Mouse (Mus musculus): ENCODE measurements around the gene Scn3a. TPM values are rescaled to one million over a fixed set of nuclear protein-coding genes. Genes with fewer than 3 reads are reported as not detected.

The Scn3a gene
- polyA plus RNA-seq, 1 experiment from 2014 or later = 0.46 TPM

DNA sequence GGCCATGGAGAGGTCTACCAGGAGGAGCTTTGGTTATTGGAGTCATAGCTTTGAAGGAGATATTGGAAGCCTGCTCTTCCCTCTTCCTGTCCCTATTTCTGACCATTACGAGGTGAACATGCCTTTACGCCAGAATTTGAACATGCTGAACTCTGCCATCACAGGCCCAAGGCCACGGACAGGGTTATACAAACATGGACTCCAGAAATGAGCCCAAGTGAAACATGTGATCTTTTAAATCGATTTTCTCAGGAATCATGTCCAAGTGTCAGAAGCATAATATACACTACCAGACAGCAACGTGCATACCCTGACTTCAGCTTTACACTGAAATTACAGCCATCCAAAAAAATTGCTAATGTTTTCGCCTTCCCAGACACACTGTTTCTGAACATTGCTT, 18.8 kb downstream of the Scn3a start:
- Histone ChIP-seq H3K27me3 (ENCODE audit: insufficient read depth, poor library complexity, severe bottlenecking) (0 out of 2 replicates have a peak, but pooled peaks cover 4% of the 10 kb centered on the region), H3K4me3 (no peak overlapping the region), H3K9me3 (no peaks in the 10 kb centered on the region), H3K36me3 (no peaks in the 10 kb centered on the region), H3K4me1 (0 out of 2 replicates have a peak, but pooled peaks cover 4% of the 10 kb centered on the region), H3K27ac (no peak overlapping the region)
- 83% methylated on average over 6 of the region's 6 CpGs for WGBS
- DNase-seq (ENCODE audit: low spot score) = no peak

DNA sequence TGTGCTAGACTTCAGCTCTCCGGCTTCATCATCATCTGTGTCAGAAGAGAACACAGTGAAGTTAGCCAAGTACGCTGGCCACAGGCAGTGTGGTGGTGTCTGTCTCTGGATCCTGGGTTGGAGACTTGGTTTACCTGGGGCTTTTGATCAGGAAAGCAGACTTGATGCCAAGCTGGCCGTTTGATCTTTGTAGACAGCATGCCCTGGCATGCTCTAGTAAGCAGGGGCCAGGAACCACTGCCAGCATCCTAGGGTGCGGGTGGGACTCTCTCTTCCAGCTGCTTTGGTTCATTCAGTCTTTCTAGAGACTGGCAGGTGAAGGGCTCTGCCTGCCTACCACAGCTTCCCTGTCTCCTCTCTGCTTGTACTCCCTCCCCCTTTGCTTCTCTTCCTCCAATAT, 20.1 kb downstream of the Scn3a start:
- H3K36me3 ChIP-seq = no peaks in the 10 kb centered on the region

DNA sequence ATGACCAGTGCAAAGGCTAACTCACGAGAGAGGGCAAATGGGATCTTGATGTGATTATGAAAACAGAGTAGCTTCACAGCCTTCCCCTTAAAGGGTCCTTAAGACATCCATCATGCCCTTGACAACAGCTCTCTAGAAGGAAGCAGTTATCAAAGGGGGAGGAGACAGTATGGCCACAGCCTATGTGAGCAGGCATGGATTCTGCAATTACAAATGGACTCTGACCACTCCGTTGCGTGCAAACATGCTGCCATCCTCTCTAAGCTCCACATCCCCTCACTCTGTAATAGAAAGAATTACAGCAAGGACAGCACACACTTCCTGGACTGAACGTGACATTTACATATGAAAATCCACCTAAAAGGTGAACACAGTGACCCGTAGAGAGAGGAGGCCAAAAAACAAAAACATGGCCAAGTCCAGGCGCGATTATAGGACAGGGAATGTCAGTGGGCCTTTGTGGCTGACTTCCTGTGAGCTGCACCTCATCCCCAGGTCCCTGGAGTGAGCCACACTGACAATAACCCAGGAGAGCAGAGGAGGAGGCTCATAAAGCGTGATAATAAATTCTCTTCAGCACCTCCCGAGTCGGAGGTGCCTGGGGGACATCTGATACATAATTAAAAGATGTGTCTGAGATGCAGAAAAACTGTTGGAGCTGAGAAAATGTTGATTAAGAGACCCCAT, 24.4 kb downstream of the Scn3a start:
- Histone ChIP-seq H3K36me3 (no peaks in the 10 kb centered on the region), H3K4me3 (no peak overlapping the region), H3K27me3 (ENCODE audit: insufficient read depth, poor library complexity, severe bottlenecking) (0 out of 2 replicates have a peak, but pooled peaks cover 4% of the 10 kb centered on the region), H3K4me1 (0 out of 2 replicates have a peak, but pooled peaks cover 5% of the 10 kb centered on the region), H3K9me3 (no peaks in the 10 kb centered on the region), H3K27ac (no peak overlapping the region)
- 78% methylated on average over 10 of the region's 10 CpGs for WGBS
- no peak for DNase-seq (ENCODE audit: low spot score)

More for the DNA sequence above, 20.1 kb downstream of the Scn3a start:
- no peak for DNase-seq (ENCODE audit: low spot score)
- Histone ChIP-seq H3K9me3 (no peaks in the 10 kb centered on the region), H3K27me3 (ENCODE audit: insufficient read depth, poor library complexity, severe bottlenecking) (0 out of 2 replicates have a peak, but pooled peaks cover 4% of the 10 kb centered on the region), H3K4me3 (no peak overlapping the region), H3K27ac (no peak overlapping the region), H3K4me1 (0 out of 2 replicates have a peak, but pooled peaks cover 2% of the 10 kb centered on the region)
- 75% methylated on average over 4 of the region's 4 CpGs for WGBS

DNA sequence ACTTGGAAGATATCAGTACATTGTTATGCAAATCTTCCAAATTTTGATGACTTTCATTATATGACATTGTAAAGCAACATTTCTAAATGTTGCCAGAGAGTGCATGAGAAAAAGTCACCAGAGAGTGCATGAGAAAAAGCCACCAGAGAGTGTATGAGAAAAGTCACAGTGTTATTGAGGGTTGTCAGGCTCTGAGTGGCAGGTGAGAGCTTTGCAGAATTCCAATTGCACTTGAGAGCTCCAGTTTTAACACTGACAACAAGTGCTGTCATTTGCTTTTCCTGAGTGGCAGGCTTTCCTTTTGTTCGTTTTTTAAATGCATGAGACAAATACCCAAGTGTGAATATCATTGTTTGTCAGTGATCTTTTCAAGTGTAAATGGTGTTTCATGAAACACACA, 25.6 kb downstream of the Scn3a start:
- DNase-seq (ENCODE audit: low spot score) = no peak
- WGBS = 26% methylated on average over 1 of the region's 1 CpGs
- Histone ChIP-seq H3K4me3 (no peak overlapping the region), H3K9me3 (no peaks in the 10 kb centered on the region), H3K4me1 (0 out of 2 replicates have a peak, but pooled peaks cover 7% of the 10 kb centered on the region), H3K27ac (no peak overlapping the region), H3K36me3 (no peaks in the 10 kb centered on the region), H3K27me3 (ENCODE audit: insufficient read depth, poor library complexity, severe bottlenecking) (no peaks in the 10 kb centered on the region)

DNA sequence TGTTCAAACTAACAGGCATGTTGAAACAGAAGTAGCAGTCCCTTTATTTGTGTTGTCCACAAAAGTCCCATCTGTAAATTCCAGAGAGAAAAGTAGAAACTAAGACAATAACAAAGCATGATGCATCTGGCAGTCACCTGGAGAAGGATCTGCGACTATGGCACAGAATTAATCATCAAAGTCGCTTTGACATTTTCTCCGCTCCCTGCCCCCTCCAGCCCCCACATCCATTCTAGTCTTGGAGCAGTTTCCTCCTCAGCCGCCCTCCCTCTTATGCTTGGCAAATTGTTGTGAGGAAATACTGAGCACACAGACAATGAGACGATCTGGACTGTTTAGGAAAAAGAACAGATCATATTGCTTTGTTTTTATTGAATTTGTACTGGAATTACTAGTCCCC, 29.0 kb downstream of the Scn3a start:
- Histone ChIP-seq H3K27me3 (ENCODE audit: insufficient read depth, poor library complexity, severe bottlenecking) (no peaks in the 10 kb centered on the region), H3K27ac (no peak overlapping the region), H3K4me1 (0 out of 2 replicates have a peak, but pooled peaks cover 7% of the 10 kb centered on the region), H3K4me3 (no peak overlapping the region), H3K9me3 (no peaks in the 10 kb centered on the region), H3K36me3 (no peaks in the 10 kb centered on the region)
- WGBS = 66% methylated on average over 5 of the region's 5 CpGs
- DNase-seq (ENCODE audit: low spot score) = no peak

GRCm38 (mm10) chr2:65532127-65532854, 35.1 kb downstream of the Scn3a start:
- H3K9me3 ChIP-seq = no peaks in the 10 kb centered on the region
- no peaks in the 10 kb centered on the region for H3K27me3 ChIP-seq (ENCODE audit: insufficient read depth, poor library complexity, severe bottlenecking)
- 78% methylated on average over 10 of the region's 10 CpGs for WGBS
- H3K4me1 ChIP-seq = no peaks in the 10 kb centered on the region
- no peak for DNase-seq (ENCODE audit: low spot score)
- no peak overlapping the region for H3K4me3 ChIP-seq
- no peaks in the 10 kb centered on the region for H3K36me3 ChIP-seq
- no peak overlapping the region for H3K27ac ChIP-seq

DNA sequence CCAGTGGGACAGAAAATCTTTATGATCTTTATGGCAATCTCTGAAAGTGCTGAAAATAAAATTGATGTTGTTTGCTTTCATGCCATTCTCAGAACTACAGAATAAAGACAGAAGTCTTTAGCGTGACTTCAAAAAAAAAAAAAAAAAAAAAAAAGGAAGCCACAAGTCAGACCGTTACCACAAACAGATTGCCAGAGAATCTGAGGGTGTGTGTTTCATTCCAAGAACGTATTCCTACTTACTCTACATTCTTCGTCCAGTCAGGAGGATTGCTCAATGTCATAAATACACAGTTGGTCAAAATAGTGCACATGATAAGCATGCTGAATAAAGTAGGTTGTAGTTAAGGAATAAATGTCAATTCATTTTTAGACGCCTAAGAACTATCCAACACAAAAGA, 38.3 kb downstream of the Scn3a start:
- H3K27ac ChIP-seq = no peak overlapping the region
- no peak overlapping the region for H3K4me3 ChIP-seq
- DNase-seq (ENCODE audit: low spot score) = no peak
- H3K4me1 ChIP-seq = no peaks in the 10 kb centered on the region
- H3K36me3 ChIP-seq = no peaks in the 10 kb centered on the region
- 67% methylated on average over 5 of the region's 5 CpGs for WGBS
- no peaks in the 10 kb centered on the region for H3K9me3 ChIP-seq
- H3K27me3 ChIP-seq (ENCODE audit: insufficient read depth, poor library complexity, severe bottlenecking) = no peaks in the 10 kb centered on the region

DNA sequence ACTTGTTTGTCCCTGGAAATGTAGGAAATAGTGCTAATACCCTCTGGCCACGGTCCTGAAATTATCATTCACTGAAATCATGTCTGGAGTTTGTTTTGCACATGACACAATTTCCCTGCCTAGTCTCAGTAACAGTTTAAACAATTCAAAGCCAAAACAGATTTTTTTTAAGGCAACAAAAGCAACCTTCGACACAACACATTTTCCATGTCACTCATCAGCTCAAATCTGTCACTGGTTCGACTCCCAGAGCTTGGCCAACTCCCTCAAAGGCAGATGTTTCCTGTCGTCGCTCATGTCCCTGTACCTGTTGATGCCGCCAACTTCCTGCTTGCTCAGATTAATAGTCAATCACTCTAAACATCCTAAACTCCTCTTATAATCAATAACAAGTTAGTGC, 50.7 kb downstream of the Scn3a start:
- WGBS = 39% methylated on average over 6 of the region's 6 CpGs
- DNase-seq (ENCODE audit: low spot score) = no peak

GRCm38 (mm10) chr2:65508217-65508616, 59.2 kb downstream of the Scn3a start:
- Histone ChIP-seq H3K27me3 (ENCODE audit: insufficient read depth, poor library complexity, severe bottlenecking) (no peaks in the 10 kb centered on the region), H3K4me1 (no peaks in the 10 kb centered on the region), H3K36me3 (no peaks in the 10 kb centered on the region), H3K27ac (no peak overlapping the region), H3K4me3 (no peak overlapping the region), H3K9me3 (no peaks in the 10 kb centered on the region)
- 67% methylated on average over 12 of the region's 12 CpGs for WGBS
- DNase-seq (ENCODE audit: low spot score) = no peak

More for the DNA sequence above, 50.7 kb downstream of the Scn3a start:
- Histone ChIP-seq H3K4me1 (no peaks in the 10 kb centered on the region), H3K4me3 (no peak overlapping the region), H3K36me3 (no peaks in the 10 kb centered on the region), H3K9me3 (no peaks in the 10 kb centered on the region), H3K27ac (no peak overlapping the region), H3K27me3 (ENCODE audit: insufficient read depth, poor library complexity, severe bottlenecking) (no peaks in the 10 kb centered on the region)

DNA sequence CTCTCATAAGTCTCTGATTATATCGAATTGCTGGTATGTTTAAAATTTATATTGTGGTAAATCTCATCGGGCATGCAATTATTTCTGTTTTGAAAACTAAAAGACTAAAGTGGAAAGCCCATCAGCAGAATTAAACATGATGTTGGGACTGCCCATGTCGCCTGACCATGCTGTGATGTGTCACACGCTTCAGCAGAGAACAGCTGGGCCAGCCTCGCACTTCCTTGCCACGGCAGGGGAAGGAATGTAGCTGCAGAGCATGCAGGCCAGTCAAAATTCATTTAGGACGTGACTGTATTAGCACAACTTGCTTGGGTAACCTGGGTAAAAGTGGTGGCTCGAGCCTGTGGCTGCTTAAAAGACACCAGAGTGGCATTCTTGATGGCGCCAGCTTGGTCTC, 77.0 kb downstream of the Scn3a start:
- Histone ChIP-seq H3K4me1 (no peaks in the 10 kb centered on the region), H3K27me3 (ENCODE audit: insufficient read depth, poor library complexity, severe bottlenecking) (no peaks in the 10 kb centered on the region), H3K36me3 (no peaks in the 10 kb centered on the region), H3K4me3 (no peak overlapping the region), H3K9me3 (no peaks in the 10 kb centered on the region; the same call in 1 of the 2 replicates), H3K27ac (no peak overlapping the region)
- DNase-seq (ENCODE audit: low spot score) = no peak
- WGBS = 70% methylated on average over 9 of the region's 9 CpGs

- no peaks in the 10 kb centered on the region for H3K27me3 ChIP-seq (ENCODE audit: insufficient read depth, poor library complexity, severe bottlenecking)
Observed at GRCm38 (mm10) chr2:65483434-65483833, 84.0 kb downstream of the Scn3a start.

DNA sequence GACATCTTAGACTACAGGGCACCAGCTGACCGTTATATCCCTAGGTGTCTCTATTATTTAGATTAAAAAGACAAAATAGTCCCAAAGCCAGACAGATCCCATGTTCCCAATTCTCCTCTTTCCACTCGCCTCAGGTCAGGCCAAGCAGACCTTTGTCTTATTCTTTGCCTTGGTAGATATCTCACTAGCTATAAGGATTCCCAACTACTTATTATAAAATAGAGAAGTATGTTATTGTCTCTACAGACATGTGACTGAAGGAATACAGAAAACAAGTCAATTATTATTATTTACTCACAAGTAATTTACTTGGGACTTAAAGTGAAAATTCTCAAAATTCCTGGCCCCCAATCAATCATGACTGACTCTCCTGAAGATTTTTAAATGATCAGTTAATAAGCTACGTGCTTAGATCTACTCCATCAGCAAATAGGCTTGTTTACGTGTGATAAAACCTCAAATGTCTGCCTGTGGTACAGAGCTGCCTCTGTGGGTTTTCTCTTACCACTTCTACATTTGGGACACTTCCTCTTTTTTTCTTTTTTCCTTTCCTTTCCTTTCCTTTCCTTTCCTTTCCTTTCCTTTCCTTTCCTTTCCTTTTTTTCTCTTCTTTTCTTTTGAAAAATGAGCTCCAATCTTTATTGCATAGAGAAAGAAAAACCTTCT, 86.3 kb downstream of the Scn3a start:
- DNase-seq (ENCODE audit: low spot score) = no peak
- H3K27ac ChIP-seq = no peak overlapping the region
- H3K4me3 ChIP-seq = no peak overlapping the region
- no peaks in the 10 kb centered on the region for H3K4me1 ChIP-seq
- no peaks in the 10 kb centered on the region for H3K9me3 ChIP-seq
- H3K36me3 ChIP-seq = no peaks in the 10 kb centered on the region
- 81% methylated on average over 4 of the region's 4 CpGs for WGBS
- no peaks in the 10 kb centered on the region for H3K27me3 ChIP-seq (ENCODE audit: insufficient read depth, poor library complexity, severe bottlenecking)

More at GRCm38 (mm10) chr2:65483434-65483833, 84.0 kb downstream of the Scn3a start:
- no peak for DNase-seq (ENCODE audit: low spot score)
- Histone ChIP-seq H3K4me1 (no peaks in the 10 kb centered on the region), H3K36me3 (no peaks in the 10 kb centered on the region), H3K9me3 (no peaks in the 10 kb centered on the region), H3K27ac (no peak overlapping the region), H3K4me3 (no peak overlapping the region)
- WGBS = 78% methylated on average over 3 of the region's 3 CpGs

All from heart, embryonic 10.5 days (tissue).